Mouse (Mus musculus) heart, postnatal 14 days (tissue): ENCODE measurements around the gene Ccdc28a. TPM values are rescaled to one million over a fixed set of nuclear protein-coding genes. Genes with fewer than 3 reads are reported as not detected.
A peak's percentile ranks its signal among the peaks of the same experiment; 100 is the strongest.

Experiments used
- DNase-seq, 2 experiments: peaks; one replicate each; pipeline ENCODE4 v3.0.0; 2021 to 2022
- intact Hi-C: fragments of 180-260 bp; cut with DNase I; formaldehyde crosslinking; loops from one replicate; pipeline ENCODE4 v1.15.1; 2025
- total RNA-seq, 2 experiments: library from RNA; stranded (reverse); gene quantifications; 2 replicates each; pipeline ENCODE4 v1.2.3; 2021

Ccdc28a gene
- total RNA-seq, 2 experiments from 2014 or later, result 10.1 to 10.3 TPM

DNA sequence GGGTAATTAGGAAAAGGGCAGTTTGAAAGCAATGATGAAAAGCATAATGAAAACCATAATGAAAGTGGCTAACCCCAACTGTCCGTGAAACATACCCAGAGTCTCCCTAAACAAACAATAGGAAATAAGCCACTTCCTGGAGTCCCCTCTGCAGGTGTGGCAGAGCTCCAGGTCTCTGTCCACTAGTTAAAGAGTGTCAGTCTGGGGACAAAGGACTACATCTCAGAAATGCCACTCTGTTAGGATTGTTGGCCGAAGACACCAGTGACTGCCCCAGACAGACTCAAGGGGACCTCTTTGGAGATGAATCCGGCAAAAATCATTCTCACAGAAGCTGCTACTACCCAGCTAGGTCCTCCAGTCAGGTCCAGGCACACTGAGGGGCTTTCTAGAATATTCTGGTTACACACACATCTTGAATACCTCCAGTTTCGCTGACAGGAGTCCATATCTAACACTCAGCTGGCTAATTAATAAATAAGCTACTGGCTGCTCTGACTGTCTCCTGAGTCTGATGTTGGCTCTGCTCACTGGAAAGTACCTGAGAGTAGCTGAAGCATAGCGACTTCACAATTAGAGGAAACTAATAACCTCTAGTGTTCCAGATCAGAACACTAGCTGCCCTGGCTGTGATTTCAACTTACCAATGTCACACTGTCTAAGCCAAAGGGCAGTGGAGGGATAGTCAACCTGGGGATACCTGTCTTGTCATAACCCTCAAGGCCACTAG is 36.3 kb downstream of the Ccdc28a start:
- no peak for DNase-seq
- intact Hi-C loops, result loop anchor here (1.0 to 5.0 kb wide), 3 partner anchors 91 to 321 kb away; partner anchors contain the start of gene Reps1

DNA sequence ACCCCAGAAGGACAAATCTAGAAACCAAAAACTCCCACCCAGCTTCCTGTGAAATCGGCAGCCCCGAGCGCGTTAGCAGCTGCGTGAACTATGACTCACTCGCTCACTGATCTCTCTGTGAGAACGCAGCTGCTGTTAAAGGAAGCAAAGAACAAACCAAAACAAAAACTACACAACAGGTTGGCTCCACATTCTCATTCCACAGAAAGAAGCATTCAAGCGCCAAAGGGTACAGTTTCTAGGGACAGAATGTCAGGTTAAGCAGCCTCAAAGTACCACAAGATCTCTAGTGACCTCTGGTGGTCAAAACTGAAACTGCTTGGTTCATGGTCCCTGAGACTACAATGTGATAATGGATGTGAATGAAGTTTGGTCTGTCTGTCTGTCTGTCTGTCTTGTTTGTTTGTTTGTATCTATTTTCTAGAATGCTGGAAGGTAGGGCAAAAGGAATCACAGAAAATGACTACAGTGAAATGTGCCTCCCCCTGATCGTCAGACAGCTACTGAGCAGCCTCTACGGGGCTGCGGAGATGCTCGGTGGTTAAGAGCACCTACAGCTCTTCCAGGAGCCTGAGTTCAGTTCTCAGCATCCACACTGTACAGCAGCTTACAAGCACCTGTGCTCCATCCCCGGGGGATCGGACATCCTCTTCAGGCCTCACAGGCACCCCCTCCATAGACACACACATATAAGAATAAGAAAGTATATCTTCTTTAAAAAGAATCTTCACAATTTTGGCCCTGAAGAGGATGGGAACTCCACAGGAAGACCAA is 37.4 kb downstream of the Ccdc28a start:
- intact Hi-C loops, result loop anchor here (2.0 to 5.0 kb wide), 3 partner anchors 90 to 465 kb away; no protein-coding TSS in a partner anchor
- DNase-seq, result peak; percentile 65 to 88

GRCm38 (mm10) chr10:18194737-18195141 is 40.1 kb downstream of the Ccdc28a start:
- intact Hi-C loops, result loop anchor here (5.0 kb wide), 2 partner anchors 87 to 317 kb away; no protein-coding TSS in a partner anchor
- DNase-seq, result no peak

DNA sequence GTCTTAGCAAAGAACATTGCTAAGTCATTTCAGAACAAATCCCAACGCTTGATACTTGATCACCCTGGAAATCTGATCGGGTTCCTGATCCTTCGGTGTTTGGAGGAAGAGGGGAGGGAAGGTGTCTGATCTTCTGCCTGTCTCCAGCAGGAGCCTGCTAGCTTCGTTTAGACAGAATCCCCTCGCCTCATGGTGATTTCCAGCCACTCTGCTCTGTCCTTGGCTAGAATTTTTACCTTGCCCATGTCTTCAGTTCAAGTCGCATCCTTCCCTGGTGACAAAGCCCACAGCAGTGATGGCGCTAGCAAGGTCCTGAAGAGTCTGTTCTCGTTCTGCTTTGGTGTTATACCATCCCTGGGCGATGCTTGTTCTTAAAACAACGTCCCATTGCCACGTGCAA is 40.6 kb downstream of the Ccdc28a start:
- no peak for DNase-seq
- intact Hi-C loops, result no loop called here

DNA sequence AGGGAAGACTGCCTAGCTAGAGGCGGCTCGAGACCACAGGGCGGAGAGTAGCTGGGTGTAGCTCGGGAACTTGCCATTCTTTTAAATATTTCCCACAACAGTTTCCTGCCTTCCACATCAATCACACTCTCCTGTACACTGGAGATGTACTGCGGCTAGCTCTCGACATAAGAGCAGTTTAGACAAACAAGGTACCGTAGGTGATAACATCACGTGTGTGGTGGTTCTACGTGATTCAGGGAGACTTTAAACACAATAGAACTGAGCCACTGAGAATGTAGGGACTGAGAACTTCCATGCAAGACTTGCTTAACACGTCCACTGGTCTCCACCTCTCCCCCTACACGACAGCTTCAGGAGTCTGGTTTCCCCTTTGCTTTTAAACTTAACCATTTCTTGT is 41.6 kb downstream of the Ccdc28a start:
- no peak for DNase-seq
- intact Hi-C loops, result no loop called here

DNA sequence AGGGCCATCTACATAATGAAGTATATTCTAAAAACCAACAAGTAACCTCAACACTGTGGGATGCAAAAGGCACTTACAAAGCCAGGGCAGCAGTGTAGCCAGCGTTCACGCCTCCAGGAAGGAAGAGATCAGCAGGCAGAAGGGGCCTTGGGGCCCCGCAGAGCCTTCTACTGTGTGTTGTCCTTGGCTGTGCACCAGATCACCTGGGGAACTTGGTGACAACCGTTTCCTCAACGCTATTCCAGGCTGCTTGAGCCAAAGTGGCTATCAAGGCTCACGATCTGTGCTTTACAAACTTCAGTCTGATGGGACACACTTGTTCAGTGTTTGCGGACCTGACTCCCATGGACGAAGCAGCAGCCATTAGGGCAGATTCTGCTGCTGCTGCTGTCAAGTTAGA is 43.1 kb downstream of the Ccdc28a start:
- DNase-seq, result no peak
- intact Hi-C loops, result no loop called here

DNA sequence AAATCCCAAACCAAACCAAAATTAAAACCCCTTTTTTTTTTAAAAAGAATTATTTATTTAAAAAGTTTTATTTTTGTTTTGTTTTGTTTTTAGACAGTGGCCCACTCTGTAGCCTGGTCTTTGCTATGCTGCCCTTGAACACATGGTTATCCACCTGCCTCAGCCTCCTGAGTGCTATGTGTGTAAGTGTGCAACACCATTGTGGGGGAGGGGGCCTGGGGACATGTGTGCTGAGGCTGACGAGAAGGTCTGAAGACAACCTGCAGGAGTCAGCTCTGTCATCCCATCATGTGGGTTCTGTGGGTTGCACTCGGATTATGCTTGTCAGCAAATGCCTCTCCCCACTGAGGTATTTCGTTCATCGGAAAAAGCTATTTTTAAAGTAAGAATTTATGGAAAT is 45.3 kb downstream of the Ccdc28a start:
- intact Hi-C loops, result no loop called here
- DNase-seq, result no peak

DNA sequence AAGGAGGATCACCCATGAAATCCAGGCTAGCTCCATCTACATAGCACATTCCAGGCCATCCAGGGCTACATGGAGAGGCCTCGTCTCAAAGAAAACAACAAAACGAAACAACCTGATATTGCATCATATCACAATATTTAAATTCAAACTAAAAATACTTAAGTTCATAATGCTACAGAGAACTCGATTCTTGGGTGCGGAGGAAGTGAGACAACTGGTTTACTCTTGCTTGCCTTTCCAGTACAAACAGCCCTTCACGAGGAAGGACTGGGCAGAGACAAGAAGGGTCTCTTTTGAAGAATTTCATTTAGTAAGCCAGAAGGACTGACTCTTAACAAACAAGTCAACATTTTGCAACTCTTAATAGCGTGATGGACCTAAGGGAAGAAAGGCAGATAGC is 46.2 kb downstream of the Ccdc28a start:
- no peak for DNase-seq
- intact Hi-C loops, result no loop called here

DNA sequence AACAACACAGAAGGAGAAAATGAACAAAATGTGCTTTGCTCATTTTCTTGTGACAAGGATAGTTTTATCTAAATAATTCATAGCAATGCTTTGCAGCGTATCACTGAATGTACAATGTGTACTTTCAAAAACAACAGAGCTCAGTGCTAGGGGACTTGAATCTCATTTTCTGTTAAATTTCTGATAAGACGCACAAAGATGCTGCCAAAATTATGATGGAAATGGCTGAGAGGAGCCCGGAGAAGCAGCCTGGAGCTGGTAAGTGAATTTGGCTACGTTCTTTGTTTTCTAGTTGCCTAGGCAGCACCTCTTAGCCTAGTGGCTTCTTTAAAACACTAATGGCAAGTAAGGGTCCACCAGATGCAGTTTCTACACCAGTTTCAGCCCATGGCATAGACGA is 52.6 kb downstream of the Ccdc28a start:
- intact Hi-C loops, result no loop called here
- no peak for DNase-seq

DNA sequence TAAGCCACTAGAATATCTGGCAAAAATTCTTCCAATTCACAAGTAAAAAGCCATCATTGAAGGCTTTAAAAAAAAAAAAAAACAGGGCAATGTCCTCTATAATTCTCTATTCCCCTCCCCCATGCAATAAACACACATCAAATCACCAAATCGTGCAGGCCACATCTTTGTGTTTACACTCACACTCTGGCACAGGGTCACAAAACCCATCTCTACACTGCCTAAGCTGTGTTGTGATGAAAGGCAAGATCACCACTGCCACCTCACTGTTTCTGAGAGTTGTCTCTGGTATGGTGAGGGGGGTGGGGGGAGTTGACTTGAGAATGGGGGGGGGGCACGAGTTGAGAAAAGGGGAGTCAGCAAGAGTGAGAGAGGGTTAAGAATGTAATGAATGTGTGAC is 57.5 kb downstream of the Ccdc28a start:
- no peak for DNase-seq
- intact Hi-C loops, result no loop called here

DNA sequence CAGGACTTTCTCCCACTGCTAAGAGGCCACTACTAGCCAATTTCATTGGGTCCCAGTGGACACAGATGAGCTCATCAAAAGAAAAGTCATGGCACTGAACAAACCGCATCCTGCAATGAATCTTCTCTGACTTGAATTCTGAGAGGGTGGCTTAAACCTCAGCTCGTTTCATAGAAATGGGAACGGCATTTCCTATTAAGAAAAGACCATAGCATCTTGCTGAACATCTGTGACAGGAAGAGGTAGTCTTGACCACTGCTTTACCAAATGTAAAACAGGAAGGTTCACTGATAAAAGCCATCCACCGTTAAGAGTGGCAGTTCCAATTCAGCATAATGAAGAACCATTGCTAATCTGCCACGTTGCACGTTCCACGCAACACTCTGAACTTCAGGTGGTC is 58.1 kb downstream of the Ccdc28a start:
- intact Hi-C loops, result no loop called here
- DNase-seq, result no peak

GRCm38 (mm10) chr10:18175087-18175486 is 59.7 kb downstream of the Ccdc28a start:
- intact Hi-C loops, result no loop called here
- DNase-seq, result no peak

Other genes with a start within 250 kb of the Ccdc28a start
- 10 to 100 TPM; 35.3 to 48.4 TPM for gene Abracl, start 211.7 kb downstream of the Ccdc28a start, total RNA-seq
- 10 to 100 TPM; 30.8 to 31.7 TPM for gene Reps1, start 179.1 kb downstream of the Ccdc28a start, total RNA-seq
- gene Ect2l, start 24.1 kb downstream of the Ccdc28a start, total RNA-seq, result under 1 TPM in 1 of 2 experiments, not detected in 1; 0.19 TPM
- gene Nhsl1, start 84.0 kb upstream of the Ccdc28a start, total RNA-seq, result 10 to 100 TPM; 20.2 to 21.6 TPM